Mouse (Mus musculus) limb, embryonic 11.5 days (tissue): ENCODE results near the gene Cd200r3. TPM values are rescaled to one million over a fixed set of nuclear protein-coding genes. Genes with fewer than 3 reads are reported as not detected.

Source experiments
- ATAC-seq: fragments of 200-750 bp; cut with Nextera tagmentation; 2 replicates; pipeline ENCODE4 v1.8.0; 2017; ENCODE audit warnings: low read depth; ENCODE audit not compliant: insufficient number of reproducible peaks, low FRiP score, low TSS enrichment
- DNase-seq: peaks from one replicate; pipeline ENCODE4 v3.0.0-alpha.2; 2015; ENCODE audit warnings: low spot score
- H3K27ac ChIP-seq: fragments of 300-500 bp; sonication (generic); replicated peaks from 2 replicates; pipeline ENCODE4 v1.5.1; 2014; ENCODE audit warnings: low read depth, mild to moderate bottlenecking, low read length
- H3K27me3 ChIP-seq: fragments of 300-500 bp; sonication (generic); 2 replicates; pipeline ENCODE4 v1.6.1; 2014; ENCODE audit warnings: mild to moderate bottlenecking, low read length, mixed read lengths; ENCODE audit not compliant: control insufficient read depth, insufficient read depth
- H3K36me3 ChIP-seq: fragments of 300-500 bp; sonication (generic); 2 replicates; pipeline ENCODE4 v1.6.1; 2014; ENCODE audit warnings: mild to moderate bottlenecking, low read length, moderate library complexity, mixed read lengths; ENCODE audit not compliant: control insufficient read depth, insufficient read depth
- H3K4me1 ChIP-seq: fragments of 300-500 bp; sonication (generic); 2 replicates; pipeline ENCODE4 v1.6.1; 2014; ENCODE audit warnings: low read length, mixed read lengths; ENCODE audit not compliant: control insufficient read depth, insufficient read depth
- H3K4me2 ChIP-seq: fragments of 300-500 bp; sonication (generic); 2 replicates; pipeline ENCODE4 v1.6.1; 2014; ENCODE audit warnings: low read depth, mild to moderate bottlenecking, moderate library complexity; ENCODE audit not compliant: severe bottlenecking
- H3K4me3 ChIP-seq: fragments of 300-500 bp; sonication (generic); 2 replicates; pipeline ENCODE4 v1.5.1; 2014; ENCODE audit warnings: low read depth, low read length
- H3K9ac ChIP-seq: fragments of 300-500 bp; sonication (generic); 2 replicates; pipeline ENCODE4 v1.6.1; 2014; ENCODE audit warnings: mild to moderate bottlenecking, low read length
- H3K9me3 ChIP-seq: fragments of 300-500 bp; sonication (generic); 2 replicates; pipeline ENCODE4 v1.6.1; 2016; ENCODE audit warnings: low read length; ENCODE audit not compliant: control insufficient read depth
- WGBS: fragments of 180-500 bp; shearing (Covaris S2); extraction: QIAGEN DNeasy Blood & Tissue Kit; methylation state at CpG from one replicate; pipeline ENCODE4 v1.1.7; 2014; 5-methylcytosine and 5-hydroxymethylcytosine counted together
- polyA plus RNA-seq: library from polyadenylated mRNA; unstranded; fragments of >200 nt; fragmentation: Nextera tagmentation; extraction: Ambion mirVana; gene quantifications from 2 replicates; pipeline ENCODE4 v1.2.1, GENCODE M21; 2014

Gene Cd200r3
- polyA plus RNA-seq, 1 experiment from 2014 or later: not detected

GRCm38 (mm10) chr16:44982972-44983371 lies 39.5 kb downstream of the Cd200r3 start:
- Histone ChIP-seq H3K4me3 (no peak overlapping the region), H3K9me3 (no peaks in the 10 kb centered on the region), H3K4me1 (no peaks in the 10 kb centered on the region; the same call in 1 of the 2 replicates), H3K27ac (no peak overlapping the region), H3K27me3 (no peaks in the 10 kb centered on the region), H3K9ac (no peak overlapping the region), H3K4me2 (no peak overlapping the region), H3K36me3 (no peaks in the 10 kb centered on the region)
- no peak for ATAC-seq
- WGBS: 89% methylated on average over 2 of the region's 2 CpGs
- no peak for DNase-seq

GRCm38 (mm10) chr16:44983379-44984060 lies 40.0 kb downstream of the Cd200r3 start:
- Histone ChIP-seq H3K27me3 (no peaks in the 10 kb centered on the region), H3K4me3 (no peak overlapping the region), H3K4me1 (no peaks in the 10 kb centered on the region; the same call in 1 of the 2 replicates), H3K4me2 (no peak overlapping the region), H3K27ac (no peak overlapping the region), H3K36me3 (no peaks in the 10 kb centered on the region), H3K9me3 (no peaks in the 10 kb centered on the region), H3K9ac (no peak overlapping the region)
- 77% methylated on average over 3 of the region's 3 CpGs for WGBS
- DNase-seq: no peak
- no peak for ATAC-seq

DNA sequence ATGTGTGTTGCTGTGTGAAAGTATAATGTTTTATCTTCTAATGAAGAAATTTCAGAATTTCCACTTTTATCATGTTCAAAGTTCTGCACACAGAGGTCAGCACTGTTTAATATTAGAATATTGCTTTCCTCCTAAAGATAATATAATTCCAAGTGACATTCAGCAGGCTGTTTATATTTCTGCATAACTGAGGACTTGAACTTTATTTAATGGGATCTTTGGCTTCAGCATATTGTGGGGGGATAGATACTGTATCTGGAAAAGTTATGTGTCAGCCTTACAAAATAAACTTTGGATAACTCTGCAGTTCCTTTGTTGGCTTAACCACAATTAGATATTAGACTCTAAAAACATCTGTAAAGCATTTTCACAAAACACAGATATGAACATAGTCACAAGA lies 40.6 kb downstream of the Cd200r3 start:
- Histone ChIP-seq H3K9me3 (no peaks in the 10 kb centered on the region), H3K36me3 (no peaks in the 10 kb centered on the region), H3K27me3 (no peaks in the 10 kb centered on the region), H3K4me3 (no peak overlapping the region), H3K9ac (no peak overlapping the region), H3K27ac (no peak overlapping the region), H3K4me1 (no peaks in the 10 kb centered on the region; the same call in 1 of the 2 replicates), H3K4me2 (no peak overlapping the region)
- no peak for DNase-seq
- ATAC-seq: no peak

DNA sequence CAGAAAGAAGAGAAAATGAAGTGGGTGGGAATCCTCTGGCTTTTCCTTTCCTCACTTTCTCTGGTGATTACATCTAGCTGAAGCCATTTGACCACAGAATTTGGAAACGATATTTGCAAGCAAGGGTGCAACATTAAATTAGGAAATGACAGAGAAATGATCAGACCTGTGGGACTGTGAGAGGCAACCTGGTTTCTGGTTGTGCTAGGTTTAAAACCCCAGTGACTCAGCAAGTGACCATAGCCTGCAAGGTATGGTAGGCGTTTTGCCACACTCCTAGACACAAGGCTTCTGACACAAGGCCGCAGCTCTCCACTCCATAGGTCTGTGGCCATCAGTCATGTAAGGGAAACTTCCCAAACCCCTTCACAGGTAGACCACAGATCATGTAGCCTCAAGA lies 41.4 kb downstream of the Cd200r3 start:
- Histone ChIP-seq H3K9ac (no peak overlapping the region), H3K4me1 (no peaks in the 10 kb centered on the region; the same call in 1 of the 2 replicates), H3K4me2 (no peak overlapping the region), H3K27ac (no peak overlapping the region), H3K4me3 (no peak overlapping the region), H3K36me3 (no peaks in the 10 kb centered on the region), H3K9me3 (no peaks in the 10 kb centered on the region), H3K27me3 (no peaks in the 10 kb centered on the region)
- no peak for ATAC-seq
- DNase-seq: no peak
- WGBS: 81% methylated on average over 3 of the region's 3 CpGs

DNA sequence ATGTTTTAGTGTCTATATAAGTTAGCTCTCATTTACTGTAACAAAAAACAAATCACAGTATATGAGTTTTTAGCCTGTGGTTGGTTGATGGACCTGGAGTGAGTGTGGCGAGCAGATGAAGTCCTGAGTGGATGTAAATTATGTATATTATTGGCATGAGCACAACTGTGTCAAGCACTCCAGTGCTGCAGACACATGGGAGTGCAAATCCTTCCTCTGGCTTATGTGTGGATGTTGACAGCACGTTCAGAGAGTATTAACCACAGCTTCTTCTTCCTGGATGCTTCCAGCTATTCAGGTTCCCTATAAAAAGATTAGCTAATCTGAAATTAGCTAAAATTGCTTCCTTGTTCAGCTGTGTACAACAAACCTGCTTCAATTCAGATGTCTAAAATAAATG lies 42.6 kb downstream of the Cd200r3 start:
- 74% methylated on average over 2 of the region's 2 CpGs for WGBS
- Histone ChIP-seq H3K9ac (no peak overlapping the region), H3K4me3 (no peak overlapping the region), H3K4me1 (no peaks in the 10 kb centered on the region), H3K9me3 (no peaks in the 10 kb centered on the region), H3K36me3 (no peaks in the 10 kb centered on the region), H3K4me2 (no peak overlapping the region), H3K27ac (no peak overlapping the region), H3K27me3 (no peaks in the 10 kb centered on the region)
- DNase-seq (no peak), ATAC-seq (no peak)

DNA sequence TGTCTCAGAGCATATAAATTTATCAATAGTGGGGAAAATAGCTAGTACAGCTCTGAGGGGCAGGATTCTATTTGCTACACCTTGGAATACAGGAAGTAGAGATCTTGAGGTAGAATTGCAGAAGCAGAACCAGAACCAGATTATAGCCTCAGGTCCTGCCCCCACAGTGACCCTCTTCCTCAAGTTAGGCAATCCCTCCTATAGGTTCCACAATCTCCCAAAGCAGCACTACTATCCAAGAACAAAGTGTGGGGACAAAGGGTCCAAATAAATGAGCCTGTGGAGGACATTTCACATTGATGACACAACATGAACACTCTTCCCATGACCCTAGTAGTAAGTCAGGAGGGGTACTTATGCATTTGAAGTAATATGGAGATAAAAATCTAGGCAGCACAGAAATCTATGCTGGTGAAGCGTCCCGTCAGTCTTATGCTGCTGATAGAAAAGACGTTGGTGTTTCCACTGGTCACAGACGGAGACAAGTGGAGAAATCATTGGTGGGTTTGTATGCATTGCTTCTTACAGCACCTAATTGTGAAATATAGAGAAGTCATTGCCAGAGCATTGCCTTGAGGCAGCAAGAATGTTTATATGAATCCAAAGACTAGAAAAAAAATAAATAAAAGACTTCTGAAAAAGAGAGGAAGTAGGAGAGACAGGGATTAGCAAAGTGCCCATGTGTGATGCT lies 45.3 kb downstream of the Cd200r3 start:
- ATAC-seq: no peak
- Histone ChIP-seq H3K36me3 (no peaks in the 10 kb centered on the region), H3K4me2 (no peak overlapping the region), H3K4me1 (no peaks in the 10 kb centered on the region), H3K27ac (no peak overlapping the region), H3K4me3 (no peak overlapping the region), H3K27me3 (no peaks in the 10 kb centered on the region), H3K9me3 (no peaks in the 10 kb centered on the region), H3K9ac (no peak overlapping the region)
- 87% methylated on average over 4 of the region's 4 CpGs for WGBS
- DNase-seq: no peak

DNA sequence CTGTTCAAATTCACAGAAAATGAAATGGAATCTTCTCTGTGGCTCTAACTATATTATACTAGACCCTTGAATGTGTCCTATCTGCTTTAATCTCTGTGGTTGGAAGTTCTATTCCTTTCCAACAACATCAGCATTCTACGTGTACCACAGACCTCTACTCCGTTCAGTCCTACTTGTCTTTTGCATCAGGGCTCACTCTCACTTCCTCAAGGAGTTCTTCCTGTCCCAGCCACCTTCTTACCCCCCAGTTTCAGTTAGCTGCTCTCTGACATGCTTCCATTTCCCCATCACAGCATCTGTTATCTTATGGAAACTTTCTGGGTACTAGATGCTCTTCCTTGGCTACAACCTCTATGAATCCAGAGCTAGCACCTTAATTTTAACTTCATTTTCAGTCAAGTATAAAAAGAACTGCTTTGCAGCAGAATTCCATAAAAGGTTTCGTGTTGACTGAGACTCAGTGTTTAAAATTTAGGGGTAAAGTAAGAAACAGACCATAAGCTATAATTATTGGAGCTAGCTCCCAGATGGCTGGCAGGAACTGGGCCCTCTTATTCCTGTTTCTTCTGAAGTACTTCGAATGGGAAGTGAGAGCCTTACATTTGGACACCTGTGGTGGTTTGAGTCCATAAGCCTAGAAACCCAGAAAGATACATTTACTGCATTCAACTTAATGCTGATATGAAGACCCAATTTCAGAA lies 50.0 kb downstream of the Cd200r3 start:
- Histone ChIP-seq H3K27ac (no peak overlapping the region), H3K4me2 (no peak overlapping the region), H3K9ac (no peak overlapping the region), H3K4me1 (no peaks in the 10 kb centered on the region), H3K4me3 (no peak overlapping the region), H3K36me3 (no peaks in the 10 kb centered on the region), H3K9me3 (no peaks in the 10 kb centered on the region), H3K27me3 (no peaks in the 10 kb centered on the region)
- 89% methylated on average over 4 of the region's 4 CpGs for WGBS
- DNase-seq: no peak
- no peak for ATAC-seq

- ATAC-seq (no peak), DNase-seq (no peak)
- Histone ChIP-seq H3K9me3 (no peaks in the 10 kb centered on the region), H3K9ac (no peak overlapping the region), H3K27ac (no peak overlapping the region), H3K36me3 (no peaks in the 10 kb centered on the region), H3K4me2 (no peak overlapping the region), H3K27me3 (no peaks in the 10 kb centered on the region), H3K4me1 (no peaks in the 10 kb centered on the region), H3K4me3 (no peak overlapping the region)
- 85% methylated on average over 6 of the region's 6 CpGs for WGBS
These were observed 50.9 kb downstream of the Cd200r3 start for GRCm38 (mm10) chr16:44994206-44994953.
